Mouse (Mus musculus): ENCODE results near the gene Fxyd3. TPM values are rescaled to one million over a fixed set of nuclear protein-coding genes. Genes with fewer than 3 reads are reported as not detected.

Fxyd3 gene
- total and polyA plus RNA-seq, 2 experiments from 2014 or later: 3.7 TPM; not detected in 1

DNA sequence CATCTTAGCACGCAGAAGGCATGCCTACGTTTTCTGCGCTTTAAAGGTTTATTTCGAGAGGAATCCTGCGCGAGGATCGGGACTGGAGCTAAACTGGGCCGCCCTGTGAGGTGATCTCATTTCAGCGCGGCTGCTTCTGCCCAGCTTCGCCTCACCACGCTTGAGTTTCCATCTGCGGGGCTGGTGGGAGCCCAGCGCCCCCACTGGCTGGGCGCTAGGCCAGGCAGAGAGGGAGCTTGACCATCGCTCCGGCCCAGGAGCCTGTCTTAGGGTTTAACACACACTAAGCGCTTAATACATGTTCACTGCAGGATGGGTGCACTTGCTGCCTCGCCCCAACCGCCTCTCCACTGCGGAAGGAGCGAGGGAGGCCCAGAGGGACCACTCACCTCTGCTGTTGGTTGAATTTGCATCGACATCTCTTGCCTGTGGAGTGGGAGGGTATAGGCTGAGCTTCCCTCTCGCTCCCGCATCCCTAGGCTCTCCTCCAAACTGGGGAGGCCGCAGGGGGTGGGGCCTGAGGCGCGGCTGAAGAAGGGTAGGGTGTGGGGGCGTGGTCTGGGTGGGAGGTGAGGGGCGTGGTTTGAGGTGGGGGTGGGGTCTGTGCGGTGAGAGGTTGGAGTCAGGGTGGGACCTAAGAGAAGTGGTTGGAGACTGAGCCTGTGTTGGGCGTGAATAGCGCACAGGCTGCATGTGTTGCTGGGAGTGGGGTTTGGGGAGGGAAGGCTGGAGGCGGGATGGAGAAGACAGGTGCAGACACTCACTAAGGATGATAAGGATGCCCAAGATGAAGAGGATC, 23.7 kb downstream of the Fxyd3 start:
- H3K9me3 ChIP-seq (ENCODE audit: low read length): no peaks in the 10 kb centered on the region
- no peak overlapping the region for H3K27ac ChIP-seq (ENCODE audit: low read depth, low read length)
- no peaks in the 10 kb centered on the region for H3K36me3 ChIP-seq (ENCODE audit: insufficient read depth, low read length)
- peak; percentile 50 for TF ChIP-seq CTCF (IDR thresholded peaks at IDR 0.05)
- H3K4me2 ChIP-seq (ENCODE audit: low read depth, low read length, poor library complexity, severe bottlenecking): peak overlapping the region; percentile 69
- H3K4me3 ChIP-seq (ENCODE audit: low read depth, low read length): peak overlapping the region; percentile 44
- peak; percentile 62 for DNase-seq (ENCODE audit: low spot score)
- H3K4me1 ChIP-seq (ENCODE audit: insufficient read depth, low read length): peaks cover 9% of the 10 kb centered on the region; the same call in 1 of the 2 replicates
- ATAC-seq (ENCODE audit: low FRiP score): peak; percentile 6
- no peak overlapping the region for H3K9ac ChIP-seq (replicated peaks; ENCODE audit: low read length, poor library complexity, severe bottlenecking)
- peaks cover 14% of the 10 kb centered on the region for H3K27me3 ChIP-seq (ENCODE audit: insufficient read depth, low read length)
- WGBS: 4% methylated on average over 33 of the region's 34 CpGs

- Histone ChIP-seq H3K9me3 (ENCODE audit: low read length) (no peaks in the 10 kb centered on the region), H3K4me3 (ENCODE audit: low read depth, low read length) (peak overlapping the region; percentile 44), H3K9ac (replicated peaks; ENCODE audit: low read length, poor library complexity, severe bottlenecking) (no peak overlapping the region), H3K4me2 (ENCODE audit: low read depth, low read length, poor library complexity, severe bottlenecking) (peak overlapping the region; percentile 69), H3K4me1 (ENCODE audit: insufficient read depth, low read length) (peaks cover 9% of the 10 kb centered on the region; the same call in 1 of the 2 replicates), H3K36me3 (ENCODE audit: insufficient read depth, low read length) (no peaks in the 10 kb centered on the region), H3K27ac (ENCODE audit: low read depth, low read length) (no peak overlapping the region), H3K27me3 (ENCODE audit: insufficient read depth, low read length) (peaks cover 14% of the 10 kb centered on the region)
- no peak for TF ChIP-seq CTCF (IDR thresholded peaks at IDR 0.05)
- DNase-seq (ENCODE audit: low spot score) (no peak), ATAC-seq (ENCODE audit: low FRiP score) (no peak)
- 4% methylated on average over 22 of the region's 22 CpGs for WGBS
Measured at GRCm38 (mm10) chr7:31052251-31052635, 24.3 kb downstream of the Fxyd3 start.

GRCm38 (mm10) chr7:31051321-31052021, 25.0 kb downstream of the Fxyd3 start, which contains the start of gene Fxyd7:
Gene Fxyd7, minus strand, starts transcription at chr7:31051467.
- ATAC-seq (ENCODE audit: low FRiP score) (peak; percentile 28; the same call in 1 of the 2 replicates), DNase-seq (ENCODE audit: low spot score) (peak; percentile 44)
- Histone ChIP-seq H3K4me1 (ENCODE audit: insufficient read depth, low read length) (peaks cover 9% of the 10 kb centered on the region; the same call in 1 of the 2 replicates), H3K4me2 (ENCODE audit: low read depth, low read length, poor library complexity, severe bottlenecking) (peak within 1 kb of the TSS; percentile 69), H3K4me3 (ENCODE audit: low read depth, low read length) (peak within 1 kb of the TSS; percentile 44), H3K9me3 (ENCODE audit: low read length) (no peaks in the 10 kb centered on the region), H3K27ac (ENCODE audit: low read depth, low read length) (peak within 1 kb of the TSS; percentile 27), H3K36me3 (ENCODE audit: insufficient read depth, low read length) (no peaks in the 10 kb centered on the region), H3K9ac (replicated peaks; ENCODE audit: low read length, poor library complexity, severe bottlenecking) (peak within 1 kb of the TSS; percentile 67), H3K27me3 (ENCODE audit: insufficient read depth, low read length) (peaks cover 14% of the 10 kb centered on the region)
- TF ChIP-seq CTCF (IDR thresholded peaks at IDR 0.05): peak; percentile 30
- 3% methylated on average over 25 of the region's 28 CpGs for WGBS

GRCm38 (mm10) chr7:31050921-31051320, 25.6 kb downstream of the Fxyd3 start:
- TF ChIP-seq CTCF (IDR thresholded peaks at IDR 0.05): no peak
- Histone ChIP-seq H3K27ac (ENCODE audit: low read depth, low read length) (peak overlapping the region; percentile 27), H3K36me3 (ENCODE audit: insufficient read depth, low read length) (no peaks in the 10 kb centered on the region), H3K4me2 (ENCODE audit: low read depth, low read length, poor library complexity, severe bottlenecking) (peak overlapping the region; percentile 69), H3K4me3 (ENCODE audit: low read depth, low read length) (peak overlapping the region; percentile 44), H3K9me3 (ENCODE audit: low read length) (no peaks in the 10 kb centered on the region), H3K4me1 (ENCODE audit: insufficient read depth, low read length) (peaks cover 9% of the 10 kb centered on the region; the same call in 1 of the 2 replicates), H3K9ac (replicated peaks; ENCODE audit: low read length, poor library complexity, severe bottlenecking) (peak overlapping the region; percentile 67), H3K27me3 (ENCODE audit: insufficient read depth, low read length) (peaks cover 14% of the 10 kb centered on the region)
- ATAC-seq (ENCODE audit: low FRiP score): no peak
- peak; percentile 60 for DNase-seq (ENCODE audit: low spot score)
- 2% methylated on average over 9 of the region's 9 CpGs for WGBS

- H3K27ac ChIP-seq (ENCODE audit: low read depth, low read length): peak overlapping the region; percentile 27
Measured at GRCm38 (mm10) chr7:31050487-31050886, 26.0 kb downstream of the Fxyd3 start.

More at GRCm38 (mm10) chr7:31050487-31050886, 26.0 kb downstream of the Fxyd3 start:
- Histone ChIP-seq H3K4me3 (ENCODE audit: low read depth, low read length) (peak overlapping the region; percentile 44), H3K9me3 (ENCODE audit: low read length) (no peaks in the 10 kb centered on the region), H3K36me3 (ENCODE audit: insufficient read depth, low read length) (no peaks in the 10 kb centered on the region), H3K4me2 (ENCODE audit: low read depth, low read length, poor library complexity, severe bottlenecking) (peak overlapping the region; percentile 69), H3K9ac (replicated peaks; ENCODE audit: low read length, poor library complexity, severe bottlenecking) (peak overlapping the region; percentile 67), H3K4me1 (ENCODE audit: insufficient read depth, low read length) (peaks cover 9% of the 10 kb centered on the region; the same call in 1 of the 2 replicates), H3K27me3 (ENCODE audit: insufficient read depth, low read length) (peaks cover 14% of the 10 kb centered on the region)
- TF ChIP-seq CTCF (IDR thresholded peaks at IDR 0.05): no peak
- WGBS: under 1% methylated on average over 6 of the region's 6 CpGs
- no peak for DNase-seq (ENCODE audit: low spot score)
- no peak; the same call in 1 of the 2 replicates for ATAC-seq (ENCODE audit: low FRiP score)
